Mouse (Mus musculus): ENCODE data around the gene Nfs1.

DNA sequence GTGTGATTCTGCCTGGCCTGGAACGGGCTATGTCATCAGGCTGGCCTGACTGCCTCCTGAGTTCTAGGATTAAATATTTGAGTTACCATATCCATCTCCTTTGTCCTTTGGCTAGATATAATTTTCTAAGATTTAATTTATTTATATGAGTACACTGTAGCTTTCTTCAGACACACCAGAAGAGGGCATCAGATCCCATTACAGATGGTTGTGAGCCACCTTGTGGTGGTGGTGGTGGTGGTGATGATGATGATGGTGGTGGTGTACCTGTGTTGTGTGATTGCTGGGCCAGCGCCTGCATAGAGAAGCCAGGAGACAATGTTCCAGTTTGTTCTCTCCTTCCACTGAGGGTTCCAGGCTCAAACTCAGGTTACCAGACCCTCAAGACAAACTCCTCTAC is 47.6 kb upstream of the Nfs1 start:
- no peak for TF ChIP-seq POLR2A (IDR thresholded peaks at IDR 0.05; ENCODE audit: low read depth, low read length)
- TF ChIP-seq CTCF (conservative IDR thresholded peaks at IDR 0.05; ENCODE audit: insufficient read depth, insufficient read length, low read depth, low read length): no peak

All from kidney, adult 2 months (tissue).